Mouse (Mus musculus) large intestine, adult 2 months (tissue): ENCODE results near the gene Tpm1. TPM values are rescaled to one million over a fixed set of nuclear protein-coding genes. Genes with fewer than 3 reads are reported as not detected.

Source experiments
- DNase-seq: peaks from one replicate; pipeline ENCODE4 v3.0.0-alpha.2; 2012; ENCODE audit warnings: low read depth, low spot score
- WGBS: fragments of 180-500 bp; shearing (Covaris S2); methylation state at CpG from one replicate; pipeline ENCODE4 v1.1.7; 2018; 5-methylcytosine and 5-hydroxymethylcytosine counted together
- polyA plus RNA-seq: library from polyadenylated mRNA; depleted of rRNA; stranded (reverse); fragments of >200 nt; gene quantifications from 2 replicates; pipeline ENCODE4 v1.2.3, GENCODE M21; 2012

Gene Tpm1
- polyA plus RNA-seq, 1 experiment, result 340 TPM

GRCm38 (mm10) chr9:67047606-67048482, 1.4 kb downstream of the Tpm1 start:
- WGBS, result under 1% methylated on average over 48 of the region's 50 CpGs
- DNase-seq, result no peak

DNA sequence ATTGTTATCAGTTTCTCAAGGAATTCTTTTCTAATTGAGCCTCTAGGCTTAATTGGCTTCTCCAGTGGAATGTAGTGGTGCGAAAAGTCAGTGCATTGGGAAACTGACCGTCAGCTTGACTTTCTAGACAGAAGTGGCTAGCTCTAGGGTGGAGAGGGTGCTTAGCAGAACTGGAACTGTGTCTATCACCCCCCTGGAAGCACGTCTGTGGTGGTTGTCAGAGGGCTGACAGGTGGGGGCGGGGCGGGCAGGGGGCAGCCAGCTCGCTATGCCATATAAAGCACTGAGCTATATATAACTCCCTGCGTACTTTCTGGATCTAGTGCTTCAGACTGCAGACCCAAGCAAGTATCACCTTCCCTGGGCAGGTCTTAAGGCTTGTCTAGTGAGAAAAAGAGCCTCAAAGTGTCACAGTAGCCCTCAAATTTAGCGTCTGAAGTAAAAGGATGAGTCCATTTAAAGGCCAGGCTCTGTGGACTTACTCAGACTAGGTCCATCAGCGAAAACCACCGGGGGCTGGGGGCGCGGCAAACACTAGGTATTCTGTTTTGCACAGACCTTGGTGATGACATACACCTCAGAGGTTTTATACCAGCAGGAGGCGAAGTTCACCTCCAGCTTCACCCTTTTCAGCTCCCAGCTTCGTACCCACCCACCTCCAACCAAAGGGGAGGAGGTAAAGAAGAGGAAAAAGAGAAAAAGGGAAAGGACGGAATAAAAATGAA, 2.2 kb downstream of the Tpm1 start:
- 30% methylated on average over 15 of the region's 15 CpGs for WGBS
- DNase-seq, result no peak

- WGBS, result 29% methylated on average over 5 of the region's 5 CpGs
- no peak for DNase-seq
Observed at GRCm38 (mm10) chr9:67045966-67046602, 3.1 kb downstream of the Tpm1 start.

DNA sequence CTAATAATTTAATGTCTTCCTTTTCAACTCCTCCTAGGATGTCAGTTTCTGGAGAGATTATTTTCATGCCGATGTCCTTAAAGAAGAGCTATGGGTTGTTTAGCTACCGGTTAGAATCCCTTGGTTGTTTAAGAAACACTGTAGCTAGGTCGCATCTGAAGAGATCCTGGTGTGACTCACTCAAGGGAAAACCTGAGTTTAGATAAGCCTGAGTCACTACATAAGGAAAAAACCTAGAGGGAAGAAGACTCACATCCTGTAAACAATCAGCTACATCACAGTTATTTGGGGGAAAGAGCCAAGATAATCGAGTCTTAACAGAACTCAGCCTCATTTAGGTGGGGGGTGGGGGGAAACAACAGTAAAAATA, 3.9 kb downstream of the Tpm1 start:
- 23% methylated on average over 4 of the region's 4 CpGs for WGBS
- DNase-seq, result no peak

- 33% methylated on average over 9 of the region's 9 CpGs for WGBS
- DNase-seq, result no peak
Observed at GRCm38 (mm10) chr9:67044551-67045305, 4.5 kb downstream of the Tpm1 start.

DNA sequence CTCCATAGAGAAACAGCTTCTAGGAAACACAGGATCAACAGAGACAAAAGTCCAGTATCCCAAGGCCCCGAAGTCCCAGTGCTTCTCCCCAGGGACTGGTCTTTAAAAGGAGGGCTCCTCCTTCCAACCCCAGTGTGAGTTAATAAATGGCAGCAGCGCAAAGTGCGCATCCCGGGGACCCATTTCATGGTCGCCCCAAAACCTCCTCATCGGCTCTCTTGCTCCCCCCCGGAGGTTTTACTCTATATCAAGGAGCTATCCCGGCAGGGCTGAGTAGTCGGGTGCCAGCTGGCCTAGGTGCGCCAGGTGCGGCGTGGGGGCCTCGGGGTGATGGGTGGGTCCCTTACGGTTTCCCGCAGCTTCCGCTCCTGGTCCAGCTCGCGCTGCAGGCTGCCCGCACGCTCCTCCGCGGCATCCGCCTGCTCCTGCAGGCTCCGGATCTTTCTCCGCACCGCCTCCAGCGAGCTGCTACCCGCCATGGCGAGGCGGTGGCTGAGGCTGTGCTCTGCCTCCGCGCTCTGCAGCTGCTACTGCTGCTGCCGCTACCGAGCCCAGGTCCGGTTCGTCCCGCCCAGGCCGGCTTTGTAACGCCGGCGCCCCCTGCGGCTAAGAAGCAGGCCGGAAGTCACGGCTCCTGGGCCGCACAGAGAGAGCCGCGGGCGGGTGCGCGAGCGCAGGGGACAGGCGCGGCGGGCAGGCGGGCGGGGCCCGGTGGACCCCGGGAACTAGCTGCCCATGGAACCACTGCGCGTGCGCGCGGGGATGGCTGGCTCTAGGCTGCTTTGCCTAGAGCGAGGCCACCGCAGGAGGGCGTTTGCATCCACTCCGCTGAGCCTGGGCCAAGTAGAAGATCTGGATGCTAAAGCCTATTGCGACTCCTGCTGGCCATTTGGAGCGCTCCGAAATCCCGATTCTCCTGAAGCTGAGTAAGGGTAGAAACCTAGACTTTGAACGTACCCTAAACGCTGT, 5.7 kb downstream of the Tpm1 start:
- peak; percentile 99 for DNase-seq
- WGBS, result under 1% methylated on average over 73 of the region's 73 CpGs

GRCm38 (mm10) chr9:67042813-67043207, 6.4 kb downstream of the Tpm1 start:
- WGBS, result 2% methylated on average over 6 of the region's 6 CpGs
- no peak for DNase-seq

GRCm38 (mm10) chr9:67041840-67042812, 7.1 kb downstream of the Tpm1 start:
- DNase-seq, result no peak
- 10% methylated on average over 14 of the region's 14 CpGs for WGBS

- peak; percentile 86 for DNase-seq
- 6% methylated on average over 4 of the region's 4 CpGs for WGBS
Observed at GRCm38 (mm10) chr9:67040963-67041839, 8.0 kb downstream of the Tpm1 start.

GRCm38 (mm10) chr9:67039867-67040266, 9.3 kb downstream of the Tpm1 start:
- DNase-seq, result no peak
- 26% methylated on average over 10 of the region's 10 CpGs for WGBS

- 53% methylated on average over 7 of the region's 7 CpGs for WGBS
- no peak for DNase-seq
Observed at GRCm38 (mm10) chr9:67038686-67039085, 10.5 kb downstream of the Tpm1 start.

- no peak for DNase-seq
- 49% methylated on average over 4 of the region's 4 CpGs for WGBS
Observed at GRCm38 (mm10) chr9:67037666-67038065, 11.5 kb downstream of the Tpm1 start.

DNA sequence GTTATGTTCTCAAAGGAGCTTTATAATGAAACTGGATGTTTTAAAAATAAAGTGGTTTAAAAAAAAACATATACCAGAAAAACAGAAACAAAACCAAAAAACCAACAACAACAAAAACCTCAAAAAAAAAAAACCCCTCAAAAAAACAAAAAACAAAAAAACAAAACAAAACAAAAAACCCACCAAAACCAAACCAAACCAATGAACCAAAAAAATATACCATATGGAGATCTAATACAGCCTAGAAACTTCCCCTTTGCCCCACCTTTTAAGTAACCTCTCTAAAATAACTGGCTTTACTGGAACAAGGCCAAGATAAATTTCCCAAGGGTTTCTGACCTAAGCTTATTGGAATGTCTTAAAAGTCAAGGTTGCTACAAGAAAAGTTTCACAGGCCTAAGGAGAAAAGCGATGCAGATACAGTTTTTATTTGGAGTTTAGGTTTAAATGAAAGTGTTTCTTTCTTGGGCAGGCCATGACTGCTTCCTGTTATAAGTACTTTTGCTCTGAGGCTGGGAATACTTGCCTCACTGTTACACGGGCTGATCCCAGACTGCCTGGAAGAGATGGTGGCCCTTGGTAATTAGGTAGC, 12.6 kb downstream of the Tpm1 start:
- WGBS, result 11% methylated on average over 2 of the region's 2 CpGs
- no peak for DNase-seq

DNA sequence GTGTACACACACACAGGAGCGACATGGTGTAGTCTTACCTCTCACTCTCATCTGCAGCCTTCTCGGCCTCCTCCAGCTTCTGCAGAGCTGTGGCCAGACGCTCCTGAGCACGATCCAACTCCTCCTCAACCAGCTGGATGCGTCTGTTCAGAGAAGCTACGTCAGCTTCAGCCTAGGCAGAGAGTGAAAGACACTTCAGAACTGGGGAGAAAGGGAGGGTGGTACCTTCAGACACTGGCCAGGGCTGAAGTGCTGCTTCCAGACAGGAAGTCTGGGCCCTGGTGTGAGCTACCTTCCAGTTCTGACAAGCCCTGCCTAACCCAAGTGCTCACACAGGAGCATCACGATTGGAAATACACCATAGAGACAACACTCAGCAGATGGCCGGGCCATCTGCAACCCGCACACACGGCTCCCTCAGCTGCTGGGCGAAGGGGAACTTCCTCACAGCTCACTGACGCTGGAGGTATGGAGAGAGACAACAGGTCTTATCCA, 13.2 kb downstream of the Tpm1 start:
- no peak for DNase-seq
- WGBS, result 62% methylated on average over 12 of the region's 12 CpGs

DNA sequence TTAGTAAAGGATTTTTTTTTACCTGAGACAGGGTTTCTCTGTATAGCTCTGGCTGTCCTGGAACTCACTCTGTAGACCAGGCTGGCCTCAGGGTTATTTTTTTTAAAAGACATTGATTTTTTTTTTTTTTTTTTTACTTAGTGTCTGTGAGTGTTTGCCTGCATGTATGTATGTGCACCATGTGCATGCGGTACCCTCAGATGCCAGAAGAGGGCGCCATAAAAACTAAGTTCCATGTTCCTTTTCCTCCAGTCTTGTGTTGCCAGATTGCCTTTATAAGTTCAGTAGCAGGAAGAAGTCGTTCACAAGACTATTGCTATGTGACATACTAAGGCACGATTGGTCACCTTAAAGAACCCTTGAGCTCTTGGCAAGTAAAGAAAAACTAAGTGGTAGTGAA, 14.5 kb downstream of the Tpm1 start:
- no peak for DNase-seq
- 81% methylated on average over 4 of the region's 4 CpGs for WGBS

DNA sequence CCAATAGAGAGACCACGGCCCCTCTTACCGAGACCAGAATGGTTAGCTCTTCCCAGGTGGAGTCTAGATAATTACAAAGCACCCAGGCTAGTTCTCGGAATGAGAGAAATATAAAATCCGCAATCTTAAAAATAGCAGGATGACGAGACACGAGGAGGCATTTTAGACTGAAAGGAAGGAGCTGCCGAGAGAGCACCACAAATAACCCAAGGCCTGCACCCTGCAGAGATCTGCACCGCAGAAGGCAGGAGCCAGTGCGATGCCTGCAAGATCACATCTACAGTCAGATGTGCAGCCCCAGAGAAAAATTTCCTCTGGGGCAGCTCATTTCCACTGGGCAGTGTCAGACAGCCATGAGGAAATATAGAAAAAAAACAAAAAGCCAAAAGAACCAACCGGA, 16.2 kb downstream of the Tpm1 start:
- 87% methylated on average over 10 of the region's 10 CpGs for WGBS
- no peak for DNase-seq
